Mouse (Mus musculus): ENCODE measurements at regions not wholly inside any gene's neighbourhood (a gene's known extent, or its start where the extent isn't known, plus 50 kb on each side); places are given as distances from the start of the nearest gene placed in this dataset.
A peak's percentile ranks its signal among the peaks of the same experiment; 100 is the strongest.

DNA sequence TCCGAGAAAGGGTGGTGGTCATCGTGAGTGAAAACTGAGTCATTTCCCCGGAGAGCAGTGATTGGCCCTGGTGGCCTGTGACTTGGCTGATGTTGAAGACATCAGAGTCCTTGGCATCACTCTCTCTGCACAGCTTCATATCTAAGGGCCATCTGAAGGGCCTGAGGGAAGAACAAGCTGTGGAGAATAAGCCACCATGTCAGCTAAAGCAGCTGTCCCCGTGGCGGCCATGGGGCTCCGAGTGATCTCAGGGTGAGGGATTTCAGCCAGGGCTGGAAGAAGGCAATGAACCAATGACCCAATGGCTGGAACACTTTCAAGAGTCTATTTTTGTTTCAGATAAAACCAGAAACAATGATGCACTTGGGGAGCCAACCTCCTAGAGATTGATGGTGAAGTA is 62.2 kb downstream of the Ttc32 start:
- no peak for DNase-seq (ENCODE audit: low spot score in 2 of 2)

DNA sequence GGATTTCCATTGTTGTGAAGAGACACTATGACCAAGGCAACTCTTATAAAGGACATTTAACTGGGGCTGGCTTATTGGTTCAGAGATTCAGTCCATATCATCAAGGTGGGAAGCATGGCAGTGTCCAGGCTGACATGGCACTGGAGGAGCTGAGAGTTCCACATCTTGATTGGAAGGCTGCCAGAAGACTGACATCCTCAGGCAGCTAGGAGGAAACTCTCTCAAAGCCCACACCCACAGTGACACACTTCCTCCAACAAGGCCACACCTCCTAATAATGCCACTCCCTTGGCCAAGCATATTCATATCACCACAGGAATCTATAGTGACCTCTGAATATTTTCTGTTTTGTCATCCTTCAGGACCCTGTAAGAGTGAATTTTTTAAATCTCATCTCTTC is 65.3 kb downstream of the Ttc32 start:
- DNase-seq (ENCODE audit: low spot score in 2 of 2) = no peak

DNA sequence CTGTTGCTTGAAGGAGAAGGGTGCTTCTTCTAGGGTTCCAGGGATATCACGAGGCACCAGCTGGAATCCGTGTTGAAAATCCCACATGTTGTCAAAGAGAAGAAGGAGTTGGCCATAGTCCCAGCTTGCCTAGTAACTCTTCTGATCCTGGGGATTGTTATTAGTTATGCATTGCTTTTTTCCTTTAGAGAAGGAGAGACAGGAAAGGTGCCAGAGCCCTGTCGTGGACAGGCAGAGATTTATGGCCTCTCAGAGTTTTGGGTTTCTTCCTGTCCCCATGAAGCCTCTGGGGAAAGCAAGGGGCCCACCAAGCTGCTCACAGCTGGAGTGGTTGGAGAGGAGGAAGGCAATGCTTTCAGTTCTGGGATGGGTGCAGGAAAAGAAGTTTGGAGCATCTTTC is 76.6 kb downstream of the Ttc32 start:
- no peak for DNase-seq (ENCODE audit: low spot score in 2 of 2)

DNA sequence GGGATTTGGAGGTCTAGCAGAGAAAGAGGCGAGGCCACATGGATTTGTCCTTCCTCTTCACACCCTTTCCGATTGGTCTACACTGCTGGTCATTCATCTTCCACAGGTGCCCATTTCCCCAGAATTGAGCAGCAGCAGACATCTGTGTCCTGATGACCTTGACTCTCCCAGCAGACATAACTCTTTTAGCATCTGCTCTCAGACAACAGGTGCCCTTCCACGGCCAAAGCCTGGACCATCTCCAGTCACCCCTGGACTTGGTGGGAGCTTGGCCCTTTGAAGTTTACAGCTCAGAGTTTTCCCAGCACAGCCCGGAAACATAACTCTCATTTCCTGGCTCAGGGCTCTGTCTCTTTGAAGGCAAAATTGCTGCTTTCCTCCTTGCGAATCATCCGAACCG is 80.0 kb downstream of the Ttc32 start:
- DNase-seq (ENCODE audit: low spot score in 2 of 2) = no peak

DNA sequence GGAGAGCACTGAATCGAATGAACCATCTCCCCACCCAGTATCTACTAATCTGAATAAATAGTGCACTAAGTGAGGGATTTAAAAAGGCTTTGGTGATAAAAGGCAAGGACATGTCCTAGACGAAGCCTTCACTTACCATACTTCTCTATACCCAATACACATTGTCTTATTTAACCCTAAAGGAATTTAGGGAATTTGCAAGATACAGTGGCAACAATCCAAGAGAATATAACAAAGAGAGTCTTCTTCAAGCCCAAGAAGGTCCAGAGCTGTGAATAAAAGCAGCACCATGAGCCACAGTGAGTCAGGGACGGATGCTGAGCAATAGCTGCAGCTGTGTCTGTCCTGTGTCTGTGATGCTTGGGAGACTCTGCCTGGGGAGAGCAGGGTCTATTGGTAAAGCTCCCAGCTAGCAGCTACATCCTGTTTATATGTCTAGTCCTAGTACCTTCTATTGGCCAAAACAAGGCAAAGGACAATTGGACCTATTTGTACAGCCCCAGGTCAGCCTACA is 82.4 kb downstream of the Ttc32 start:
- no peak for DNase-seq (ENCODE audit: low spot score in 2 of 2)

DNA sequence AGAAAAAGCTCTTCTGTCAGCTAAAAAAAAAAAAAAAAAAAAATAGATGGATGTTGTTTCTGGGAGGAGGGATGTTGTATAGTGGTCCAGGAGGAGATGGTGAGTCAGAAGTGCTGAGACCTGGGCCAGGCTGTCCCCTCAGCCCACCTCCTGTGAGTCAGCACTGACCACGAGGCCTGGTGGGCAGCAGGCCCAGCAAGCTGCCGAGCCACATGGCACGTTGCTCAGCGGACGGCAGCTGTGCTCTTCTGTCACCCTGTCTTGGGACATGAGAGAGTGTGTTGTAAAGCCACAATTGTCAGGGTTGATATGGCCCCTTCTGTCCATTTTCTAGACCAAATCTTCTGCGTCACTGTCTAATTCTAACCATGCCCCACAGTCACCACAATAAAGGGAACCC is 83.9 kb downstream of the Ttc32 start:
- peak in 1 of 2 experiments; percentile 25 for DNase-seq (ENCODE audit: low spot score in 2 of 2)

DNA sequence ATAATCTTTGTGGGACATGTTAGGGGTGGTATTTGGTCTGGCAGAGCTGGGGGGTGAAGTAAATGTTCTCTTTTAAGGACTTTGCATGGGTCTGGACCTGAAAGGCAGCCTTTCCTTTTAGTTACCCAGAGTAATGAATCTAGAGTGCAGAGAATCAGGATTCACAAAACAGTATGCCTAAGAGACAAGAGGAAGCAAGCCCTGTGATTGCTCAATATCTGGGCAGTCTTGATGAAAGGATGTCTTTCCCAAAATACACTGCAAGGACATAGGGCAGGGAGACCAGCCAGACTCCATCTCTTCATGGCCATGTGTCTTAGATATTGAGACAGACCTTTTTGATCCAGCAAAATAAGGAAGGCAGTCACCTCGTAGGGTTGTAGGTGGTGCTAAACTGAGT is 84.3 kb downstream of the Ttc32 start:
- no peak for DNase-seq (ENCODE audit: low spot score in 2 of 2)

DNA sequence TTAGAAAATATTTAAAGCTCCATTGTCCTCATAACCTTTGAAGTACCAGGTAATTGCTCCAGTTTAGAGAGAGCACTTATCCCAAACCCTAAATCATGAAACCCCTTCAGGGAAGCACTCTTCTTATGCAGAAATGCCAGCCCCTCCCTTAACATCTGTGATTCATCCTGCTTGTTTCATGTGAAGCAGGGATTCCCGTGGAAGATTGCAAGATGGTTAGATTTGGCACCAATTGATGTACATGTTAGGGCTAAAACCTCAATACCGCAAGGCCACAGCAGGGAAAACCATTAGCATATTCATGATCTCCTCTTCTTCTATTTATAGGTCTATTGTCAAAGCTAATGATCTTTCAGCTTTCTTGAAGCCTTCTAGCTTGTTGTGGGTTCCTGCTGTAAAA is 88.8 kb downstream of the Ttc32 start:
- no peak for DNase-seq (ENCODE audit: low spot score in 2 of 2)

DNA sequence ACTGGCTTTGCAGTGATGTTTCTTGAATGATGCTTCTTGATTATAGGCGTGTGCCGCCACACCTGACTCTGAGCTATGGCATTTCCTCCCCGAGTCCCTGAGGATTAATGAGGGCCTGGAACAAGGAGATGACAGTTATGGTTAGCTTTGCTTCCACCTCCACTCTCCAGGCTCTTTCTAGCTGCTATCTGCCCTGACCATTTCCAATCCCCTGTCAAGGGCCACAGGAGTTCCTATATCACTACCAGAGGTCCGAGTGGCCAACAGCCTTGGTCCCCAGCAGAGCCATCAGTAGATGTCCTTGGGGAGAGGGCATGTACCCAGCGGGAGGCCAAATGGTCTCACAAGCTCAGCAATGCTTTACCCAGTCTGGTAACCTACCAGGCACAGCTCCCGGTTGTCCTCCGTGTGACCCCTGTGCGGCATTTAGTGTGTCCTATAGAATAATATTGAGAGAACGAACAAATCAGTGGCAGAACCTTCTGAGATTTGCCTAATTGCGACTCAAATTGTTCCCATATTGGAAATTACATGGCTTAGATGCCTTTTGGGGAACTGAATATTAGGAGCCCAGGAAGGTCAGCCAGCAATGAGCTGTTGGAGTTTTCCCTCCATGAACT is 98.2 kb downstream of the Ttc32 start:
- DNase-seq (ENCODE audit: low spot score in 2 of 2) = no peak

DNA sequence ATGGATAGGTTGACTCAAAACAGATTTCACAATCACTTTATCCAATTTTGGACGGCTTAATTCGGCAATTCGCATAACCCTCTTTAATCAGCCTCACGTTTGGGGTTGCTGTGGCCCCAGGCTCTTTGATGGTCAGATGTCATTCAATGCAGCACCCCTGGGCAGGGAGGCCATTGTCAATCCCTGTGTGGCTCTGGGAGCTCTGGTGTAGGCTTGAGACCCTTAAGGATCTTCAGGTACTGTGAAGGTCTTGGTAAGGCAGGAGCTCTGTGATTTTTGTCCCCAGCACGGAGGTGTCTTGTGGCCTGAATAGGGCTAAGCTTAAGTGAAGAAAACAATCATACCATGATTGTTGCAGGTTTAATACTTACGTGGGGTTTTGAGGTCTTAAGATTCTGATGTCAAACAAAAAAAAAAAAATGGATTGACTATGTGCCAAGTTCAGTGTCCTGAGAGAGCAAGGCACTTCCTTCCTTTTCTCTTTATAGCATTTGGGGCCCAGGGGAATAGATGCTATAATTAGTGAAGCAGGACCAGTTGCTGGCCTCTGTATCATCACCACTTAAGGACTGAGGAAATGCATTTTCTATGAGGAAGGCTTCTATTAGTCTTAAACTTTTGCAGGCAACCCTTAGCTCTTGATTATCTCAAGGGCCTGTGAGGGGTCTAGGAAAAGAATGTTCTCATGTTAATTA is 98.9 kb downstream of the Ttc32 start:
- no peak for DNase-seq (ENCODE audit: low spot score in 2 of 2)

DNA sequence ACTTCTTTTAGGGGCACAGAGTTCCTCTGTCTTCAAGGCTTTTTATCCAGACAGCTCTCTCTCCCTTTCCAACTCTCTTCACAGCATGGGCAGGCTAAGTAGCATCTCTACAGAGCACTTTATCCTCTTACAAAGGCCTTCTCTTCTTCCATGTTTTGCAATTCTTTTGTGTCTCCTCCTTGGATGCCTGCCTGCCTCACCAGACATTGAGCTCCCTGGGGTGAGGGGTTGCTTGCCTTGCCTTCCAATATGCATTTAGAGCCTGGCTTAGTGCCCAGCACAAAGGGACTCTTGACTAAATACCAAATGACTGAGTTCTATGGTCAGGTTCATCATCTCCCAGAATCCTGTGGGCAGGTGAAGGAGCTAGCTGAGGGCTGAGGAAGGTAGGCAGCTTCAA is 102.8 kb downstream of the Ttc32 start:
- peak in 1 of 2 experiments; percentile 23 for DNase-seq (ENCODE audit: low spot score in 2 of 2)

DNA sequence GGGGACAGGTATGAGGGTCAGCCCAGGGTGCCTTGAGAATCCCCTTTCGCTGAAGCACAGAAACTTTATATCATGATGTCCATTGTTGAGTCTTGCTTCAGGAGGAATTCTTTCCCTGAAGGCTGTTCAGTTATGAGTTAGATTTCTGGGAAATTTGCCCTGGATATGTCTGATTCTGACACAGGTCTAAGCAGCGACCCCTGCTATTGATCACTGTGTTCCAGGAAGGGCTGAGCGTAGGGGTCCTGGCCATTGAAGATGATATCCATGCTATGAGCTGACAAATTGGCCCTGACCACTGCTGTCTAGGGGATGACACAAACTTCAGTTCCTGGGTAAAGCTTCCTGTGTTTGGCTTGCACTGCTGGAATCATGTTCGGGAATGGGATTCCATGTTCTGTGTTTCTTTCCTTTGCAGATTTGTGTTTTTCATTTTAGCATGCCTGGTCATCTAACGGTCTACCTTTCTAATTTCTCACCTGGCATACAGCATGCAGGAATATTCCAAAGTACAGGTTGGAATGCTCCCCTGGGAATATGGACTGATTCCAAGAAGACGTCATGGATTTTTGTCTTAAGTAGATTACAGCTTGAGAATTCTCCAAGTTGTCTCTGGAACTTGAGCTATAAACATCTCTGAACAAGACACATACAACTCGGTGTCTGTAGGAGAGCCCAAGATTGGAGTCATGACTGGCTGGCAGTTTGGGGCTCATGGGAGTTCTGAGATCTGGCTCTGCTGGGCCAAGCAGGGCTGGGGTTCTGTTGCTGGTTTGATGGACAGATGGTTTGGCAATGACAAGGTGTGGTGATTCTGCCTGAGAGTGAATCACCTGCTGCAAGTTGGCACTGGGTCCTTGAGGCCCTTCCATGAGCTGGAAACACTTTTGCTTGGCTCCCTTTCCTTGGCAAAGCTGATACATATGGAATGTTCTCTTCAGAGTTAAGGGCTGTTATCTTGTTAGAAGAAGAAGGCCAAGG is 104.4 kb downstream of the Ttc32 start:
- no peak for DNase-seq (ENCODE audit: low spot score in 2 of 2)

DNA sequence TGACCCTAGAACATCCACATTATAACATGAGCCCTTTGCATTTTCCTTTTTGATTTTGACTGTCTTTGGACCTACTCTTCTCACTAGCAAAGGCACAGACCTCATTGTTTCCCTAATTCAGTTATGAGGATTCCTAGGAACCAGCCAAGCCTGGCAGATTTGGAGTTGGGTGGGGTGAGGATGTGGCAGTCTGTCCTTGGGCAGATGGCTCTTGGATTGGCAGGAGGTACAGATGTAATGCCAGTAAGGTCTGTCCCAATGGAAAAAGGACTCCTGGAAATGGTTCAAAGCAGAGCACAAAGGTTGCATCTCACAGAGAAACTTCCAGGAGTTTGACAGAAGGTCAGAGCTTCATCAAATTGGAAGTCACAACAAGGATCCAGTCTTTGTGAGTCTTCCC is 121.2 kb downstream of the Ttc32 start:
- DNase-seq (ENCODE audit: low spot score in 2 of 2) = no peak

DNA sequence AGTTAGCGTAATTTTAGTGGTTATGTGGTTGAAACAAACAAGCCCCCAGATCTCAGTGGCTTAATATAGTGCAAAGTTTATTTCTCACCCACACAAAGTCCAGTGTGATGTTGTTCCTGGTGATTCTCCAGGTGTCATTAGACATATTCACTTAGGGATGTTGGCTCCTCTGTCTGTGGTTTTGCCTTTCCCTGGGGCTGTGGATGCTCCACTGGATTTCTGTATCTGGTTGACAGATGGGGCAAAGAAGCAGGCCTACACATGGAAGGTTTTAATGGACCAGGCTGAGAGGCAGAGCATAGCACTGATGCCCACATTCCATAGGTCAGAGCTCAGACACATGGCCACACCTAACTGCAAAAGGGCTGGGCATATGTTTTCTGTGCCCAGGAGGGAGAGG is 121.6 kb downstream of the Ttc32 start:
- DNase-seq (ENCODE audit: low spot score in 2 of 2) = no peak

DNA sequence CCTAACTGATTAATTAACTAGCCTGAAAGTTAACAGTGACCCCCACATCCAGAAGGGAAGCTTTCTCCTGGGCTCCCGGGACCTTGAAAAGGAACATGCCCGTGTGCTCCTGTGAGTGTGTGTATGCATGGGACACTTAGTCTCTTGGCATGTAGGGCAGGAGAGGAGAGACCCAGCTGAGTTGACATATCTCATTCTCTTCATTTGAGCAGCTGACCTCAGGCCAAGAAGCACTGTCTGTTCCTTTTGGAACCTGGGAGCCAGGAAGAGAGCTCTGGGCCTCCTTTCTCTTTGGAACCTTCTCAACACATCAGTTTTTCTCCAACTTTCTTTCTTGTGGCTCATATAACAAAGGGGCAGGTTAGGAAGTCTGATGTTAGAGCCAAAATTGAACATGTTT is 124.7 kb downstream of the Ttc32 start:
- DNase-seq (ENCODE audit: low spot score in 2 of 2) = no peak

DNA sequence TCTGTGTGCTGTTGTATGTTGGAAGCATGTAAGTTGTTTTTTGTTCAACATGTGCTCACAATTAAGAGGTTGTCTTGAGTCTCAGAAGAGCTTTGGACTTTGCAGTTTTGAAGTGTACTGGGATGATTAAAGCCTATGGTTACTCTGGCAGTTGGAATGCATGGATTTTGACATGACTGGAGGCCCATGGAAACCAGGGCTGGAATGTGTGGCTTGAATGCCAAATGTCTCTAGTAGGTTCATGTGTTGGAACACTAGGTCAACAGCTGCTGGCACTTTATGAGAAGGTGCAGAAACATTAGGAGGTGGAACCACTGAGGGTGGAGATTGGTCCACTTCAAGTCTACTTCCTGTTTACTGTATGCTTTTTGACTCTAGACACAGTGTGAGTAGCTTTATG is 127.0 kb downstream of the Ttc32 start:
- no peak for DNase-seq (ENCODE audit: low spot score in 2 of 2)

DNA sequence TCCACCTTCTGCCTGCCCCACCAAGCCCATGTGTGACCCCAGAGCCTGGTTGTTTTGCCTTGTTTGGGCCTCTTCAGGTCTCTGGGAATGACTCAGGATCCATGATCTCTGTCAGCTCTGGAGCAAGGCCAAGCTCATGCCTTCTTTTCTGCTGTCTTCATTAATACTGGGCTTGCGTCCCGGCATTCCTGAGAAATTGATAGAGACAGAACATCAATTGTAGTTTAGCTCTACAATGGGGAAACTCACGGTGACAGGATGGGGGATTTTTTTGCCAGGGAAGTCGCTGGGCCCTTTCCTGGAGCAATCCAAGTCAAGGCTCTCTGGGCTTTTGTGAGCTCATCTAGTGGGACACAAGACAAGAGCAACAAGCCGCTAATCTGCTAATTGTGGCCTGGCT is 129.0 kb downstream of the Ttc32 start:
- DNase-seq (ENCODE audit: low spot score in 2 of 2) = no peak

DNA sequence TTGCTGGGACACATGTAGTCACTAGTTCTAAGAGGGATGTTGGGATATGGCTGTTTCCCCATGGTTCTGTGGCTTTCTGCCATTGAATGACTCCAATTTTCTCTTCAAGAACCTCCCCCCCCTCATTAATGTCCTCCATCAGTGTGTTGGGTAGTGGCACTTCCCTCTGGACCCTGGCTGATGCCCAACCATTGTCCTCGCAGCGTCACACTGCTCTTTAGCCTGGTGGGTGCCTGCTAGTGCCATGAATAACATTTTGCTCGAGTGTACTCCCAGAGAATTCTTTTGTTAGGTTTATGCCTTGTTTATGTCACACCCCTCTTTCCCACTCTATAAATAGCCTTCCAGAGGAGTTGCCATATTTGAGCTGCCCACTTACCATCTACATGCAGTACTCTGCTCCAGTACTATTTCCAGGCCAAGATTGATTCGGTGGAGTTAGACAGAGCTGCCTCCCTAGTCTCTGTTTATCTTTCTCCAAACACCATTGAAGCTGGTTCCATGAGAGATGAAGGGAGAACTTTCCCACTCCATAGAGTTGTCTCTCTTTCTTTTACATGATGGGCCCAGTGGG is 135.7 kb downstream of the Ttc32 start:
- no peak for DNase-seq (ENCODE audit: low spot score in 2 of 2)

DNA sequence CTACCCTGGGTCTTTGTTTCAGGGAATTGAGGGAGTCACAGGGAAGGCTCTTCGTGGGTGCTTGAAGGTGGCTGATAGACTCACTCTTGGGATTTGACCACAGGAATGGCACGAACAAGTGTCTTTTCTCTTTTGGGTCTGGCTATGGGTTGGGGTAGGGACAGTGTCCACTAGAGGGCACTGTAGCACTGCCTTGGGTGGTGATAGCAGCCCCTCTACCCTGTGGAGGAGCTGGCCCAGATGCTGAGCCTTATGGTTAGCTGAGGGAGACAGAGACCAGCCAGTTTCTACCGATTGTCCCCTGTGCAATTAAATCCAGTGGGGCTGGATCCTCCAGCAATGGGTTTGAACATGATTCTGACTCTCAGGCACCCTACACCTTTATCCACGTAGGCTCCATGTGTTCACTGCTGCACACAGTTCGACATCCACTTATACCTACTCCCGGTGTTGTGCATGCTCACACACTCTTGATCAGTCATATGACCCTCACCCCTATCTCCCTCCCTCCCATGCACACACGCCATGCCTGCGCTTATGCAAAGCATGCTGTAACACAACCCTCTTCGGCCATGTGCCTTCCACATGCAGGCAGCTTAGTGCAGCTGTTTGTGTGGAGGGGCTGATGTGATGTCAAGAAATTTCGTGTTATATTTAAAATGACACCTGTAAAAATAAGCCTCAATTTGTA is 136.6 kb downstream of the Ttc32 start:
- peak; percentile 30 to 43 for DNase-seq (ENCODE audit: low spot score in 2 of 2)

DNA sequence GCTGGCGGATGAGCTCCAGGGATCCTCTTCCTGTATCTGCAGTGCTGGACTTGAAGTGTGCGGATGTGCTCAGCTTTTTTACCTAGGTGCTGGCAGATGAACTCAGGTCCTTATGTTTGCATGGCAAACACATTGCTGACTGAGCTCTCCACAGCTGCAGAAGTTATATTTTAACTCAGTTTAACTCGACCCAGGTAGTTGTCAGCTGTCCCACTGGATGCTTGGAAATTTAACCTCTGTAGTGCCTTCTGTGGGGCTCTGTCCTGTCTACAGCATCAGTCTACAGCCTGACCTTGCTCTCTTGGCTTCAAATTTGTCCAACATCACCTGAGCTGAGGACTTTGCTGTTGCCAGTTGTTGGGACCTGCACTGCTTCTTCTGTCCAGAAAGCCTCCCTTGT is 139.2 kb downstream of the Ttc32 start:
- no peak for DNase-seq (ENCODE audit: low spot score in 2 of 2)

DNA sequence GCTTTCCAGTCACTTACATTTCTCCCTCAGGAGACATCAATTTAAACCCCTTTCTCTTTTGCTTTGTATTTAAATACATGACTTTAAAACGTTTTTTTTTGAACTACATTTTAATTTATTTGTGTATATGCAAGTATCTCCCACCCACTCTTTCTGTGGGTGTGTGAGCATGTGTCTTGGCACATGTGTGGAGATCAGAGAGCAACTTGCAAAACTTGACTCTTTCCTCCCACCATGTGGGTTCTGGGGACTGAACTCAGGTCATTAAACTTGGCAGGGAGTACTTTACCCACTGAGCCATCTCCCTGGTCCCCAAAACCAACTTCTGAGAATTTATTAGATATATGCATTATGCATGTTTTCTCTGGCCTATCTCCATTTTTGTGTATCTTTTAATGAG is 143.9 kb downstream of the Ttc32 start:
- no peak for DNase-seq (ENCODE audit: low spot score in 2 of 2)

DNA sequence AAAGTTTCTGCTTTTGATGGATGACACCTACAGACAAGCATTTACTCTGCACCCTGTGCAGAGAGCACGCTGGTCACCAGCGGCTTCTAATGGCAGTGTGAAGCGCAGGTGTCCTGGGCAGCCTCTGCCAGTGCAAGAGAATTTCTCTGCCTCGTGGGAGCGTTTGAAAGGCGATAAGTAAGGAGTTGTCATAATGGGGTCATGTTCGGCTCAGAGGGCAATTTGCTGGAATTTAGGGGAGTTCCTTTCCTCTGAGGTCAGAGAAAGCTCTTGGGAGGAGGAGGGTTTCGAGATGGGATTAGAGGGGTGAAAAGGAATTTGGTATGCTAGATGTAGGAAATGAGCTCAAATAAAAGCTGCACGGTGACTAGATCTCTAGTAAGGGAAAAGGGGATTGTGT is 144.5 kb downstream of the Ttc32 start:
- no peak for DNase-seq (ENCODE audit: low spot score in 2 of 2)

All from right cerebral cortex, postnatal 10 days (tissue).